Mouse (Mus musculus): ENCODE data around the gene Best3.

- no peak for TF ChIP-seq POLR2A (IDR thresholded peaks at IDR 0.05; ENCODE audit: control insufficient read depth, extremely low read depth, insufficient read depth, low read length, poor library complexity)
- no peak for TF ChIP-seq CTCF (IDR thresholded peaks at IDR 0.05; ENCODE audit: borderline replicate concordance, control insufficient read depth, extremely low read depth, insufficient read depth, low read length, poor library complexity)
Observed at GRCm38 (mm10) chr10:117004695-117005094, 18.6 kb downstream of the Best3 start.

All from thymus, adult 2 months (tissue).